Mouse (Mus musculus): ENCODE results near the gene Tfr2. TPM values are rescaled to one million over a fixed set of nuclear protein-coding genes. Genes with fewer than 3 reads are reported as not detected.

The Tfr2 gene
- polyA plus RNA-seq (2017; shearing (Covaris generic)), result not detected

DNA sequence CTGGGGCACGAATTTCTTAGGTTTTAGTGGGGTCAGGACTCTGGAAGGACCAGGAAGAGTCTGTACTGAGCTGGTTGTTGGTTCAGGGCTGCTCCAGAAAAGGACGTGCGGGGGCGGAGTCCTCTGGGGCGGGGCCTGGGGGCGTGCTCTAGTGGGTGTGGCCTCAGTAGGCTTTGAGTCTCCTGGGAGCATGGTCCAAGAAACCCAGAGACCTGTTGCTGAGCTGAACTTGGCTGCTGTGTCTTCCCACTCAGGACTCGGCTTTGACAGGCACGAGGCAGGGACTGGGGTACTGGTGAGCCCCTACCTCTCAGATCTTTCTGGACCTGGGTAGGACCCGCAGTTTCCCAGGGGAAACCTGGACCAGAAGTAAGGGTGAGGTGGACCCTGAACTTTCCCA, at the start of gene Tfr2:
Tfr2 (plus strand) TSS at position 176 of the 400 bp plus-strand sequence.

GRCm38 (mm10) chr5:137533117-137533827, 36.4 kb upstream of the Tfr2 start, which contains the start of the genes Epo and Gnb2:
Gene Epo, minus strand, starts transcription at chr5:137533242.
Gene Gnb2, minus strand, starts transcription at chr5:137533510.

DNA sequence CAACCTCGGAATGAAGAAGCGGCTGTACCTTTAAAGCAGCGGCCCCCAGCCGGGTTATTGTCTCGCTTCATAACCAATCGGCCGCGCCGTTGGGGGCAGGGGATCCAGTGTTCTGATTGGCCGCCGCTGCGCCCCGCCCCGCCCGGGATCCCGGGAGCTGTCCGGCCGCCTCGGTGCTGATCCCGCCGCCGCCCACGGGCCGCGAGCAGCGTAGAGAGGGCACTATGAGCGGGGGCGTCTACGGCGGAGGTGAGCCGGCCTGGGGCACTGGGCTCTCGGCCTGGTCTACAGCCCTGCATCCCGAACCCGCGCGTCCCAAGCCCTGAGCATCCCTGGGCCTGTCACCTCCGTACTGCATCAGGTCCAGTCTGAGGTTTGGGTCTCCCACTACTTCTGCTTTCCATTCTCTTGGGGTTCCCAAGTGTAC, 16.2 kb upstream of the Tfr2 start, which contains the start of gene Actl6b:
Actl6b (plus strand) TSS at position 107 of the 427 bp plus-strand sequence.

DNA sequence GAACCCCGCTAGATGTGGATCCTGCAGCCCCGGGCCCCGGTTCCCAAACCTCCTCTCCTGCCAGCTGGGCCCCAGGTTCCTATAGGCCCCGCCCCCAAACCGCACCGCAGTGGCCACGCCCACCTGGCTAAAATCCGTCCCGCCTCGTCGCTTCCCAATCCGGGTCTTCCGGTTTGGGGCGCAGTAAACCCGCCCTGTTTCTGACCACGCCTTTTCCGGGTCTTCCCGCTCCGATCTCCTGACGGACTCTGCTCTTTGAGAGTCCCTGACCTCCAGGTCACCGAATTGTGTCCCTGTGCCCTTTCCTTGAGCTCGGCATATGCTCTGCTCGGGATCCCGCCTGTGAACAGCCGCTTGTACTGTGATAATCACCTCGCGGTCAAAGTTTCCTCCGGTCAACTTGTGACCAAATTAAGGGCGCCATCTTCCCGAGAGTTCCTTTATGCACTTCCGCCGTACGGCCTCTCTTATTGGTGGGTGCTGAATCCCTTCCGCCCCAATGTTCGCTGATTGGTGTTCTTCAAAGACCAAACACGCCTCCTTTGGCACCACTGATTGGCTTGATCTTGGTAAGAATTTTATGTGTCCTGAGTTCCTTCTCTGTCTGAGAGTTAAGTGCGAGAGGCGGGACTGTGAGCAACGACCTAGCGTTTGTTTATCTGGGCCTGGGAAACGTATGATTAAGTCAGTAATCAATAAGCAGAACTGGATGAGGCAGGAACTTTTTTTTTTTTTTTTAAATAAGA, 31.2 kb downstream of the Tfr2 start, which contains the start of gene Mospd3:
Mospd3 (minus strand) TSS at position 440 of the 746 bp plus-strand sequence.

DNA sequence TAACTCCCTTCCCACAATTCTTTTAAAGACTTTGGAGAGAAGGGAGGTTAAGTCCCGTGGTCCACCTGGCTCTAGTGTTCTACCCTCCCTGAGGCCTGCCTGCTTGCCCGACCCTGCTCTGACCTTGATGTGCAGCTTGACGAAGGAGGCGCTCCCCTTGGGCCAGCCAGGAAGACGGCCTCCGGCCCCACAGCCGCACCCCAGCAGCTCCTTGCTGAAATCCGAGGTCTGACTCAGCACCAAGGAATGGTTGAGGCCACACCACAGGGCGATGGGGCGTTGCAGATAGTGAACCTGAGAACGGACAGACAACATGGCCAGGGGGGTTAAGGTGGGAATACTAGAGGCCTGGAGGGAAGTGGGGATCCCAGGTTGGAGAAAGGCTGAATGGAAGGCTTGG, 43.9 kb downstream of the Tfr2 start, which contains the start of gene Pcolce:
Pcolce (minus strand) TSS at position 235 of the 400 bp plus-strand sequence.

GRCm38 (mm10) chr5:137628498-137629305, 59.1 kb downstream of the Tfr2 start, which contains the start of the genes Fbxo24, Lrch4 and Gm20605:
Gene Fbxo24, minus strand, starts transcription at chr5:137629002.
Gene Lrch4, plus strand, starts transcription at chr5:137629121.
Gene Gm20605, plus strand, starts transcription at chr5:137629175.

Other genes starting within 250 kb of the Tfr2 start
- 17.3 TPM for gene Slc12a9, start 236.2 kb upstream of the Tfr2 start, polyA plus RNA-seq (2017; shearing (Covaris generic))
- not detected for gene Ephb4, start 219.7 kb upstream of the Tfr2 start, polyA plus RNA-seq (2017; shearing (Covaris generic))
- not detected for gene Zan, start 92.8 kb upstream of the Tfr2 start, polyA plus RNA-seq (2017; shearing (Covaris generic))
- gene Pop7, start 67.3 kb upstream of the Tfr2 start, polyA plus RNA-seq (2017; shearing (Covaris generic)), result 28.8 TPM
- gene Gigyf1, start 51.3 kb upstream of the Tfr2 start, polyA plus RNA-seq (2017; shearing (Covaris generic)), result 24.3 TPM
- not detected for gene Epo, start 36.6 kb upstream of the Tfr2 start, polyA plus RNA-seq (2017; shearing (Covaris generic))
- gene Gnb2, start 36.3 kb upstream of the Tfr2 start, polyA plus RNA-seq (2017; shearing (Covaris generic)), result 183 TPM
- gene Actl6b, start 16.3 kb upstream of the Tfr2 start, polyA plus RNA-seq (2017; shearing (Covaris generic)), result not detected
- gene Mospd3, start 31.2 kb downstream of the Tfr2 start, polyA plus RNA-seq (2017; shearing (Covaris generic)), result 51.6 TPM
- gene Pcolce, start 43.9 kb downstream of the Tfr2 start, polyA plus RNA-seq (2017; shearing (Covaris generic)), result 1.5 TPM
- gene Fbxo24, start 59.2 kb downstream of the Tfr2 start, polyA plus RNA-seq (2017; shearing (Covaris generic)), result 0.86 TPM
- 287 TPM for gene Lrch4, start 59.3 kb downstream of the Tfr2 start, polyA plus RNA-seq (2017; shearing (Covaris generic))
- gene Gm20605, start 59.3 kb downstream of the Tfr2 start, polyA plus RNA-seq (2017; shearing (Covaris generic)), result 55.4 TPM
- gene Sap25, start 71.5 kb downstream of the Tfr2 start, polyA plus RNA-seq (2017; shearing (Covaris generic)), result 125 TPM
- gene Irs3, start 75.9 kb downstream of the Tfr2 start, polyA plus RNA-seq (2017; shearing (Covaris generic)), result not detected
- gene Agfg2, start 114.9 kb downstream of the Tfr2 start, polyA plus RNA-seq (2017; shearing (Covaris generic)), result 24.8 TPM
- gene Nyap1, start 171.8 kb downstream of the Tfr2 start, polyA plus RNA-seq (2017; shearing (Covaris generic)), result 0.72 TPM
- gene Tsc22d4, start 175.9 kb downstream of the Tfr2 start, polyA plus RNA-seq (2017; shearing (Covaris generic)), result 179 TPM
- gene Ppp1r35, start 209.0 kb downstream of the Tfr2 start, polyA plus RNA-seq (2017; shearing (Covaris generic)), result 48.8 TPM
- gene Mepce, start 217.8 kb downstream of the Tfr2 start, polyA plus RNA-seq (2017; shearing (Covaris generic)), result 81.3 TPM
- gene Zcwpw1, start 218.0 kb downstream of the Tfr2 start, polyA plus RNA-seq (2017; shearing (Covaris generic)), result 20.9 TPM